Mouse (Mus musculus) heart, postnatal 0 days (tissue): ENCODE measurements around the gene Snx29. TPM values are rescaled to one million over a fixed set of nuclear protein-coding genes. Genes with fewer than 3 reads are reported as not detected.
"Not testable (repeated sequence)": the region's sequence is repeated elsewhere in the genome, so short reads cannot be mapped to it uniquely, and the experiment has no call there.

Experiments used
- ATAC-seq: fragments of 200-750 bp; cut with Nextera tagmentation; 2 replicates; pipeline ENCODE4 v1.8.0; 2017; ENCODE audit warnings: low read depth, moderate number of reproducible peaks, moderate library complexity; ENCODE audit not compliant: insufficient read depth
- DNase-seq: peaks from one replicate; pipeline ENCODE4 v3.0.0-alpha.2; 2016; ENCODE audit warnings: low spot score
- H3K27ac ChIP-seq: fragments of 300-500 bp; sonication (generic); 2 replicates; pipeline ENCODE4 v1.5.1; 2014; ENCODE audit warnings: low read depth, mild to moderate bottlenecking
- H3K27me3 ChIP-seq: fragments of 300-500 bp; sonication (generic); 2 replicates; pipeline ENCODE4 v1.6.1; 2014; ENCODE audit warnings: low read length, mixed read lengths; ENCODE audit not compliant: control insufficient read depth, insufficient read depth
- H3K36me3 ChIP-seq: fragments of 300-500 bp; sonication (generic); replicated peaks from 2 replicates; pipeline ENCODE4 v1.6.1; 2014; ENCODE audit warnings: low read length, mixed read lengths; ENCODE audit not compliant: control insufficient read depth, insufficient read depth
- H3K4me1 ChIP-seq: fragments of 300-500 bp; sonication (generic); 2 replicates; pipeline ENCODE4 v1.6.1; 2014; ENCODE audit warnings: antibody characterized with exemption; ENCODE audit not compliant: control insufficient read depth, insufficient read depth
- H3K4me2 ChIP-seq: fragments of 300-500 bp; sonication (generic); 2 replicates; pipeline ENCODE4 v1.6.1; 2014; ENCODE audit warnings: low read depth, mild to moderate bottlenecking, low read length, moderate library complexity
- H3K4me3 ChIP-seq: fragments of 300-500 bp; sonication (generic); 2 replicates; pipeline ENCODE4 v1.5.1; 2014; ENCODE audit warnings: low read depth, low read length
- H3K9ac ChIP-seq: fragments of 300-500 bp; sonication (generic); replicated peaks from 2 replicates; pipeline ENCODE4 v1.6.1; 2014; ENCODE audit warnings: low read depth, low read length, mixed read lengths
- H3K9me3 ChIP-seq: fragments of 300-500 bp; sonication (generic); replicated peaks from 2 replicates; pipeline ENCODE4 v1.6.1; 2016; ENCODE audit warnings: low read length; ENCODE audit not compliant: control insufficient read depth
- CTCF ChIP-seq: IDR thresholded peaks from 2 replicates; pipeline ENCODE4 v1.5.1; 2016; ENCODE audit warnings: antibody characterized with exemption, control low read depth, low read depth
- EP300 ChIP-seq: IDR thresholded peaks from 2 replicates; pipeline ENCODE4 v1.6.1; 2016; ENCODE audit warnings: antibody characterized with exemption, low read depth
- WGBS: fragments of 180-500 bp; shearing (Covaris S2); extraction: QIAGEN DNeasy Blood & Tissue Kit; methylation state at CpG from one replicate; pipeline ENCODE4 v1.1.7; 2014; 5-methylcytosine and 5-hydroxymethylcytosine counted together
- polyA plus RNA-seq: library from polyadenylated mRNA; unstranded; fragments of >200 nt; fragmentation: Nextera tagmentation; extraction: Ambion mirVana; gene quantifications from 2 replicates; pipeline ENCODE4 v1.2.1, GENCODE M21; 2015
- total RNA-seq: library from RNA; depleted of rRNA; stranded (reverse); fragments of >200 nt; gene quantifications from 2 replicates; pipeline ENCODE4 v1.2.3, GENCODE M21; 2014; ENCODE audit warnings: low replicate concordance

Gene Snx29
- total and polyA plus RNA-seq, 2 experiments from 2014 or later = 3.1 to 3.9 TPM

DNA sequence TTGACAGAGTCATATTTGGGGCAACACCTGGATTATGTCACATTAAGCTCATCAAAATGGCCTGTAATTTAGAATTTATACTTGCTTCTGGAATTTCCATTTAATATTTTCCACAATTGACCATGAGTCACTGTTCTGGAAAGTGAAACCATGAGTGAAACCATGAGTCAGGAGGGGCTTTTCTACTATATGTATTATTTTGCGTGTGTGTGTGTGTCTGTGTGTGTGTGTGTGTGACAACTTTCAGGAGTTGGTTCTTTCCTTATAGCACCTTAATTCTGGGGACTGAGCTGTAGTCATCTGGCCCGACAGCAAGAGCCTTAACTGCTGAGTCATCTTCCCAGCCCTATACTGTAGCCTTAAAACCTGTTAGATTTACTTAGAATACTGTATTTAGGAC, 36.8 kb upstream of the Snx29 start:
- Histone ChIP-seq H3K9ac (no peak overlapping the region), H3K4me1 (no peaks in the 10 kb centered on the region), H3K36me3 (no peaks in the 10 kb centered on the region), H3K27me3 (no peaks in the 10 kb centered on the region), H3K9me3 (peaks cover 3% of the 10 kb centered on the region; the same call in 1 of the 2 replicates), H3K27ac (no peak overlapping the region), H3K4me3 (no peak overlapping the region), H3K4me2 (no peak overlapping the region)
- WGBS = 77% methylated on average over 2 of the region's 2 CpGs
- no peak for TF ChIP-seq CTCF
- no peak for TF ChIP-seq EP300
- DNase-seq (no peak), ATAC-seq (no peak)

DNA sequence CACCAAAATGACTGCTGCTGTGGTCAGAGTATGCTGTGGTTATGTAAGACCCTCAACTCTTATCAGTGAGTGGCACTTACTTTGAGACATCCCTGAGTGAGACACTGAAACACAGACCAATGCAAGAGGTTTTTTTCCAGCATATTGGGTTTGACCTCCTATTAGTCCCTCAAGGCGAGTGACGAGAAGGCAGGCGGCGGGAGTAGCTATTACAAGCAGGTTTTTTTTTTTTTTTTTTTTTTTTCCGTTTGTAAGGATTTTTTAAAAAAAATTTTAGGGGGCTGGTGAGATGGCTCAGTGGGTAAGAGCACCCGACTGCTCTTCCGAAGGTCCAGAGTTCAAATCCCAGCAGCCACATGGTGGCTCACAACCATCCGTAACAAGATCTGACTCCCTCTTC, 33.8 kb upstream of the Snx29 start:
- not testable (repeated sequence) for H3K4me3 ChIP-seq, H3K4me2 ChIP-seq, H3K27me3 ChIP-seq, H3K27ac ChIP-seq, H3K4me1 ChIP-seq, ATAC-seq, H3K36me3 ChIP-seq, DNase-seq, H3K9me3 ChIP-seq, H3K9ac ChIP-seq
- WGBS = 88% methylated on average over 7 of the region's 8 CpGs

DNA sequence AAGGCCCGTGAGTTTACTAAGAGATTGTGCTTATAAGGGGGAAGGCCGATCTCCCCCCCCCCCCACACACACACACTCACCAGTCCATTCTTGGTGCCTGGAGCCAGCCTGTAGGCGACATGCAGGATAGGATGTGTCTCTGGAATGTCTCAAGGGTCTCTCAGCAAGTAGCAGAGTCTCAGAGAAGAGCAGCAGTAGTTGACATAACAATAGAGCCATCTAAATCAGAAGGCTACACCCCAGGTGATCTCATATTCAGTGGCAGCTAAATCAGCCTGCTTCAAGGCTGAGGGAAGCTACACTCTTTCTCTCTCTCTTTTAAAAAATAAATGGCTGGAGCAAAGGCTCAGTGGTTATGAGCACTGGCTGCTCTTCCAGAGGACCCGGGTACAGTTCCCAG, 27.1 kb upstream of the Snx29 start:
- ATAC-seq, H3K36me3 ChIP-seq, H3K9me3 ChIP-seq, H3K9ac ChIP-seq, H3K27me3 ChIP-seq, DNase-seq, H3K4me3 ChIP-seq, H3K4me1 ChIP-seq, H3K4me2 ChIP-seq, H3K27ac ChIP-seq: not testable (repeated sequence)
- 74% methylated on average over 4 of the region's 4 CpGs for WGBS

DNA sequence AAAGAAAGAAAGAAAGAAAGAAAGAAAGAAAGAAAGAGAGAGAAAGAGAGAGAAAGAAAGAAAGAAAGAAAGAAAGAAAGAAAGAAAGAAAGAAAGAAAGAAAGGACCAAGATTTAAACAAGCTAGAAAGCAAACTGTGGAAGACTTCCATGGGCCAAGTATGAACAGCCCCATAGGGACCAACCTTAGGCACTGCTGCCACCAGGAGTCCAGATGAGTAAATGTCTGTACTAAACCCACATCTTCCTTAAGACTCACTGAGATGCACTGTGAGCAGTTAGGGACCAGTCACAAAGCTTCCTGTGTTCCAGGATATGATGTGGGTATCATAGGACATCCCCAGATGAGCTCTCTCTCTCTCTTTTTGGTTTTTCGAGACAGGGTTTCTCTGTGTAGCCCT, 25.0 kb upstream of the Snx29 start:
- not testable (repeated sequence) for H3K4me1 ChIP-seq, H3K4me2 ChIP-seq, DNase-seq, H3K36me3 ChIP-seq, H3K9me3 ChIP-seq, H3K27ac ChIP-seq, H3K9ac ChIP-seq, H3K27me3 ChIP-seq, H3K4me3 ChIP-seq
- 44% methylated on average over 1 of the region's 1 CpGs for WGBS
- TF ChIP-seq CTCF = peak; percentile 48
- ATAC-seq = peak; percentile 49; the same call in 1 of the 2 replicates

DNA sequence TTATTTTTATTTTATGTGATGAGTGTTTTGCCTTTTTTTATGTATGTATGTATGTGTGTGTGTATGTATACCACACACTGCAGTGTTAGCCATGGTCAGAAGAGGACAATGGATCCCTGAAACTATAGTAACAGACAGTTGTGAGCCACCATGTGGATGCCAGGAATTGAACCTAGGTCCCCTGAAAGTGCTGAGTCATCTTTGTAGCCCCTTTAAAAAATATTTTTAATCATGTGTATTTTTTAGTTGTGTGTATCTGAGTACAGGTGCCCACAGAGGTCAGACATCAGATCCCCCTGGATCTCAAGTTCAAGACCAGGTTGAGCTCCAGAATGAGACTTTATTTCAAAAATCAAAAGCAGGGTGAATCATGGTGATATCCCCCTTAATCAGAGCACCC, 19.0 kb upstream of the Snx29 start:
- DNase-seq = no peak
- Histone ChIP-seq H3K27ac (no peak overlapping the region), H3K4me1 (no peaks in the 10 kb centered on the region), H3K4me3 (no peak overlapping the region), H3K27me3 (no peaks in the 10 kb centered on the region), H3K9ac (no peak overlapping the region), H3K9me3 (no peaks in the 10 kb centered on the region), H3K36me3 (no peaks in the 10 kb centered on the region), H3K4me2 (no peak overlapping the region)
- no peak for ATAC-seq
- TF ChIP-seq CTCF (no peak), EP300 (no peak)

DNA sequence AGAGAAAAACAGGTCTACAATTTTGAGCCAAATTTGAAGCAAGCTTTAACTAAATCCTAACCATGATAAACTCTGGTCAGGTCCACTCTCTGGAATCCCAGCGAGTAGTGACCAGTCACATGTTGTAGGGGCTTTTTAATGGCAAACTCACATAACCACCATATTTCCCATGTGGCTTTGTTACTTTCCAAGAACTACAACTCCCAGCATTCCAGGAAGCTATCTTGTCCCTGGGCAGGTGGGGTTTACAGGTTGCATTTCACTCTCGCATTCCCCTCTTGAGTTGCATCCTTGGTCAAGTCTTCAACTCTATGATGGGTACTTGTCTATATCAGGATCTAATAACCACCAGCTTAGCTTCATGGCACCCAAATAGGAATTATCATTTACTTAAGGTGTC, 17.2 kb upstream of the Snx29 start:
- no peaks in the 10 kb centered on the region for H3K4me1 ChIP-seq
- TF ChIP-seq CTCF (no peak), EP300 (no peak)
- 85% methylated on average over 2 of the region's 2 CpGs for WGBS
- no peak overlapping the region for H3K9ac ChIP-seq
- no peaks in the 10 kb centered on the region for H3K36me3 ChIP-seq
- ATAC-seq (no peak), DNase-seq (no peak)
- no peak overlapping the region for H3K27ac ChIP-seq
- no peak overlapping the region for H3K4me2 ChIP-seq
- H3K4me3 ChIP-seq = no peak overlapping the region
- H3K27me3 ChIP-seq = no peaks in the 10 kb centered on the region
- no peaks in the 10 kb centered on the region for H3K9me3 ChIP-seq
